Mouse (Mus musculus) kidney, postnatal 25 days (tissue): ENCODE results near the gene Dlk2.

Experiments
- DNase-seq, 2 experiments: peaks; one replicate each; pipeline ENCODE4 v3.0.0; 2021; ENCODE audit warnings: mixed read lengths in 2 of 2

The Dlk2 gene

DNA sequence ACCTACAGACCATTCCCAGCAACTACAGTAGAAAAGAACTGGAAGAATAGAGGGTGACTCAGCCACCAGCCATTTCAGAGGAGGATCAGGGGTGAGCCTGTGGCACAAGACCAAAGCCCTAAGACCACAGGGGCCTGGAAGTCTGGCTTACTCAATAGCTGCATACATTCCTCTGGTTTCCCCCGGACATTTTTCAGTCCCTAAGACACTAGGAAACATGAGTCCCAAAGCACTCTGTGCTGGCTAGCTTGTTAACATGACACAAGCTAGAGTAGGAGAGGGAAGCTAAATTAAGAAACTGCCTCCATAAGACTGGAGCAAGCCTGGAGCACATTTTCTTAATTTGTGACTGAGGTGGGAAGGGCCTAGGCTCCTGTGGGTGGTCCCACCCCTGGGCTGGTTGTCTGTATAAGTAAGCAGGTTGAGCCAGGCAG lies 23.4 kb upstream of the Dlk2 start:
- DNase-seq, result peak in 1 of 2 experiments; percentile 28

DNA sequence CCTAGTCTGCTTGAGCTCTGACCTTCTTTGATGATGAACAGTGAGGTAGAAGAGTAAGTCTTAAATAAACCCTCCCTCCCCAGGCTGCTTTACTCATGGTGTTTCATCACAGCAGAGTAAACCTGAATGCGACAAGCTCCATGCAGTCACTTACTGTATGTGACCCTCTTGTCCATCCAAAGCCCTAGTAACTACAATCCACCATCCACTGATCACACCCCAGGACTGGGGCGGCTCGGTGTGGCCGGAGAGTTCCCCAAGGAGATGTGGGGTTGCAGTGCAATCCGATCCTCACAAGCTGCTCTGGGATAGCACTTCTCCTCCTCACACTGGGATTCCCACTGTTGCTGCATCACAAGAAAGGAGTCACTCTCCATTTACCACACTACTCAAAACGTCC lies 22.8 kb upstream of the Dlk2 start:
- DNase-seq, result peak in 1 of 2 experiments; percentile 30

DNA sequence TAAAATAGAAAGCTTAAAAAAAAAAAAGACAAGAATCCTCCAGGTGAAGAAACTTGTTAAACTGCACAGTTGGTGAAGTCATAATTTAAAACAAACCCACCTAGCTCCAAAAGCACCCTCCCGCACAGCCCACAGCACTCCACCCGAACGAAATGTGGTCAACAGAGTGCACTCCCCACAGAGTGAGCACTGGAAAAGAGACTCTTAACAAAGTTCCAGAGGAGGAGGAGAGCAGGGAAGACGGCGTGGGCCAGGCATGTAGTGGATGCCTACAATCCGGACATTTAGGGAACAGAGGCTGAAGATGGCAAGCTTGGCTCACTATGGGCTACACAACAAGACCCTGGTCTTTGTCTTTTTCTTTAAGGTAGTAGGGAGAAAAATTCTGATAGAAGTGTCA lies 22.2 kb upstream of the Dlk2 start:
- peak in 1 of 2 experiments; percentile 25 for DNase-seq

DNA sequence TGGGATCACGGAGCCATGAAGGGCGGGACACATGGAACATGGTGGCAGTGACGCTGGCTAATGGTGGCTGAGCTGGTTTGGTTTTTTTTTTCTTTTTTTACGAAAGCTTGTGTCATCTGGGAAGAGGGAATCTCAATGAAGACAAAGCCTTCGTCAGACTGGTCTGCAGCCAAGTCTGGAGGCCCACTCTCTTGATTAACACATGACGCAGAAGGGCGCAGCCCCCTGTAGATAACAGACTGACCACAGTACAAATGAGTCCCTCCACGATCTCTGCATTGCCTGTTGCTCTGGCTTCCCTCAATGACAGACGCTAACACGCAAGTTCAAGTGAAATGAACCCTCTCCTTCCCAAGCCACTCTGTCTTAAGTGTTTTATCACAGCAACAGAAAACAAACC lies 21.7 kb upstream of the Dlk2 start:
- DNase-seq, result peak in 1 of 2 experiments; percentile 6

DNA sequence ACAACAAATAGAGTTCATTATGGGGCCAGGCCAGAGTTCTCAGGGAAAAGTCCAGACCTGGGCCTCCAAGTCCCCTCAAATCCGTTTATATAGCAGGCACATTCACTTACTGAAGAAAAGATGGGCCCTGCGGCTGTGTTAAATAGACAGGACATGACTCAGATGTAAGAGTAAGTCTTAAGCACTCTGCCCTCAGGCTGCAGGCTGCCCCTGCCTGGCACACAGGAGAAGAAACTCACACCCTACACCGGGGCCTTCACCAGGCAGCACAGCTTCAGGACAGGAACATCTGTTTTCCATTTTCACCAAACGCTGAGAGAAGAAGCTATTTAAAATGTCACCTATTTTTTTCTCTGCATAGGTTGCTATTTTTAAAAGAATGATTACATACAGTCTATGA lies 19.6 kb upstream of the Dlk2 start:
- no peak for DNase-seq

DNA sequence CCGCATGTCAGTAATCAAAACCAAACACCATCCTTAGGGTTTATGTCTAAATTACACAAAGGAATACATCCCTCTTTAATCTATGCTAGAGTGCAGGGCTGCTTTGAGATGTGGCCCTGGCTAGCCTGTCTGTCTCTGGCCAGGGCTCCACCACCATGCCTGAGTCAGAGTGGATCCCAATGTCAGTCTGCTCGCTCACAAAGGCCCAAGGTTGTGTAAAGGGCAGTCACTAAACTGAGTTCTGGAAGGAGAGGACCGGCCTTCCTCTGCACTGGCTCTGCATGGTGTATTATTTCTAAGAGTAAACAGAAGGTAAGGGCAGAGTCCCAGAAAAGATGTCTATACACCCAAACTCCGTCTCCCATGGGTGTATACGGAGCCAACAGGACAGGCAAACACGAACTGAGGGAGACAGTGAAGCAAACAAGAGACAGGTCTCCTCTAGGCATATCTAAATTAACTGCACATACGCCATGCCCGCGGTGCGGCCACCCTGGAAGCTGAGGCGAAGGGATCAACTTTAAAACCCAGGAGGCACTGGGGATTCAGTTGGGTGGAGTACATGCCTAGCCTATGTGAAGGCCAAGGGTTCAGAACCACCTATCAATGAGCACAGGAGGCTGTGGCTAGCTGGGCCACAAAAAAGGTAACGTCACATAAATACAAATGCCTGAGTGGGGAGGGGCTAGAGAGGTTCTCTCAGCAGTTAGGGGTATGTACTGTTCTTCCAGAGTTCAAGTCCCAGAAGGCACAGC lies 19.0 kb upstream of the Dlk2 start:
- DNase-seq, result no peak

DNA sequence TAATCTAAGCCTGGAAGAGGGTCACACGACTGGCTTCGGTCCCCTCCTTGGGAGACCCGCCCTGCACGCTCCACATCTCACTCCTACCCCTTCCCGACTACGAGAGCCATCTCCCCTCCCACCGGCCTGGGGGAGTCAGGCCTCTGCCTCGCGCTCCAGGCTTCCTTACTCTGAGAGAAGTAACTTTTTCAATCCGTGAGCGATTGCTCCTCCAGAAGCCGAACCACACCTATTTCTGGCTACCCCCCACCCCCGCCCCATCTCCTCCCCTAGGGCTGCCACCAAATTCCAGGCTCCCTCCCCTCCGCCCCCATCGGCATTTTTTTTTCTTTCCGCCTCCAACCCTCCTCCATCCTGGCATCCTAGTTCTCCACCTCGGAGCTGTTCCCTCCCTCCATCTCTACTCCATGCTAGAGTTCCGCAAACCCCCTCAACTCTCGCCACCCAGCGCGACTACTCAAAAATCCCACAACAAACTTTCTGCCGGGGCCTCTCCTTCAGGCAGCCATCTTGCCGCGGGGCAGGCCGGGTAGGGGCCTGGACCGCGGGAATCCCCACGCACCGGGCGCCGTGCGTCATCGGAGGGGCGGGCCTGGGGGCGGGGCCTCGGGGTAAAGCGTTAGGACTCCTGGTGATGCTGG lies 14.6 kb upstream of the Dlk2 start, which contains the start of gene Tjap1:
Gene Tjap1 (minus strand): TSS at position 544 of the 641 bp plus-strand sequence.
- DNase-seq, result peak; percentile 89 to 95

DNA sequence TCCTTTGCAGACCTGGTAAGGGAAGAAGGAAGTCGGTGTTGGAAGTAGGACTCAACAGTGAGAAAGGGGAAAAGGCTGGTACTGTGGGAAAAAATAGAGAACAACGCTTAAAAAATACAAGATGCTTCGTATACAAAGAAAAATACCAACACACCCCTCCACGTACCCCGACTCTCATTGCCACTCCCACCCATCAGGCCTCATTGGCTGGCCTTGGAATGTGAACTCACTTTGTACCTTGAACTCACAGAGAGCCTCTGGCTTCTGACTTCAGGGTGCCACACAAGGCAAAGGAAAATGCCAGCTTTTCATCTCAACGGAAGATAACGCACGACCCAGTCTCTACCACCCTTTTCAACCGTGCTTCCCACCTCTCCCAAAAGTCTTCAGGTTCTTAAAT lies 14.1 kb upstream of the Dlk2 start:
- DNase-seq, result peak; percentile 39 to 64

DNA sequence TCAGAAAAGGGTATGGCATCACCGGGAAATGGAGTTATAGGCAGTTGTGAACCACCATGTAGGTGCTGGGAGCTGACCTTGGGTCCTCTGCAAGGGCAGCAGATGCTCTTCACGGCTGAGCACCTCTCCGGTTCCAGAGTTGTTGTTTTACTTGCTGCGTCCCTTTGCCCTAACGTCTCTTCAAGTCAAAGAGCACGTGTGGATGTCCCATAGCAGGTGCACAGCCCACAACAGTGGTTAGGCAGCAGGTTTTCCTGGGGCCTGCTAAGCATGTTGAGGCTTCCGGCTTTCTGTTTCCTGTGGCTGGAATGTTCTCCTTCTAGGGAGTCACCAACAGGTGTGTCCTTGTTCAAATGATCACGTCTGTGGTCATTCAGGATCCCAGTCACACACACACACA lies 13.3 kb upstream of the Dlk2 start:
- peak; percentile 41 to 73 for DNase-seq

DNA sequence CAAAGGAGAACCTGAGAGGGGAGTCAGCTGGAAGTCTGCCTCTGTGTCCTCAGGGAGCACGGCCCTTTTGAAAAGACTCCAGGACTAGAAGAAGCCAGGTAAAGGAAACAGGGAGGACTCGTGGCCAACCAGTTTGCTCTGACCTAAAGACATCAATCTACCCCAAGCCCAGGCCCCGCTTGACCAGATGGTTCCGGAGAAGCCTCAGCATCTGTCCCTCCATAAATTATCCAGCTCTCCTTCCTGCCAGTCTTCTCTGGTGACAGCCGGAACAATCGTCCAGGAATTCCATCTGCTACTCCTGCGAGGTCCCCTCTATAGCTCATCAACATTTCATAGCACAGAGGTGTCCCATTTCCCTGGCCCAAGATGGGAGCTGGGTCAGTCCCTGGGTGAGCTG lies 12.6 kb upstream of the Dlk2 start:
- DNase-seq, result no peak

DNA sequence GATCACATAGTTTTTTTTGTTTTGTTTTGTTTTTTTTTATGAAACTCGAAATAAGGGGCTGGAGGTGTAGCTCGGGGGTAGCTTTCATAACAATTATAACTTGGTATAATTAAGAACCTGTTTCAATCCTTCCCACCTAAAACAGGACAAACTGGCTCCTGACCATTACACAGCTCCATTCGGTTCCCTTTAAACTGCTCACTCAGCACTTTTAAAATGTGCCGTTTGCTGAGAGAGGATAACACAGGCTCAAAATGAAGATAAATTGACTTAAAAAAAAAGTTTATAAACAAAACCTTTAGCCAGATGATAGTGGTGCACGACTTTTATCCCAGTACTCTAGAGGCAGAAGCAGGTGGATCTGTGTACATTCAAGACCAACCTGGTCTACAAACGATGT lies 11.8 kb upstream of the Dlk2 start:
- DNase-seq, result no peak

DNA sequence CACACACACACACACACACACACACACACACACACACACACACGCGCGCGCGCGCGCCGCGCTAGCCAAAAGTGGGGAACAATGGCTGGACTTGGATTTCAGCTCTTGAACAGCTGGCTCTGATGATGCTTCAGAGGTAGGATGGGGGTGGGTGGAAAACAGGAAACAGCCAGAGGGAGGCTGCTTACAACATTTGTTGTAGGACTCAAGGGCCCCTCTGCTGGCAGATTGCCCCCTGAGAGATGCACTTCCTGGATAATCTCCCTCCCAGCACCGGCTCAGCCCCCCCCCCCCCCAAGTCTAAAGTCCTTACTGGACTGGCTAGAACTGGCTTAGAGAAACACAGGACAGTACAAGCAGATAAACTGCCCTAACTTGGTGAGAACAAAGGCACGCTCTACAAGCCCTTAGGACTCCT lies 9.5 kb upstream of the Dlk2 start:
- DNase-seq, result peak; percentile 86 to 92

DNA sequence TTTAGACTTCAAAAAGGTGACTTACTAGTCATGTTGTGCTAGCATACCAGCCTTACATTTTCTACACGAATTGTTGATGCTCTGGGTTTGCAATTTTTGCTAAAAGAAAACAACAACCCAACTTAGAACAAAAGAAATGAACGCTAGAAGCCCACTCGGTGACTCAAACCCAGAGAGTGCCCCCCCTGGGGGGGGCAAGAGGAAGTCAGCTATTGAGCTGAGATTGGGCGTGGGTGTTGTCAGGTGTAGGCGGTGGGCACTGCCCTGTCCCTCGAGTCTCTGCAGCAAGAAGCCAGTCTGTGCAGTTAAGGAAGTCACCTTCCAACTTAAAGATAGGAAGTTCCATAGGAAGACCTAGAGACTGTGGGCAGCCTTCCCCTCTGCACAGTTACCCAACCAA lies 620 bp upstream of the Dlk2 start:
- peak in 1 of 2 experiments; percentile 19 for DNase-seq

DNA sequence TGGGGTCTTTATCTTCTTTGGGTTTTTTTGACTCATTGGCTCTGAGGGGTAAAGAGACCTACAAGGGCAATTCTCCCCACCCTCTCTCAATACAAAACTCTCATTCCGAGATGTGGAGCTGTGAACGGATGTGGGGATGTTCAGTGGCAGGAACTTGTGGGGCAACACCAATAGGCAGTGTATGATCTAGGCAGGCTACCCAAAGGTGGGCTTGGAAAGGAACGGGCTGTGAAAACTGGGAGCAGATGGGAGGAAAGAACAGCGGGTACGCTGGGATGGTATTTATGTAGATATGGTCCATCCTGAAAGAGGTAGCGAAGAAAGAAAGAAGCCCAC lies 225 bp upstream of the Dlk2 start:
- DNase-seq, result no peak

DNA sequence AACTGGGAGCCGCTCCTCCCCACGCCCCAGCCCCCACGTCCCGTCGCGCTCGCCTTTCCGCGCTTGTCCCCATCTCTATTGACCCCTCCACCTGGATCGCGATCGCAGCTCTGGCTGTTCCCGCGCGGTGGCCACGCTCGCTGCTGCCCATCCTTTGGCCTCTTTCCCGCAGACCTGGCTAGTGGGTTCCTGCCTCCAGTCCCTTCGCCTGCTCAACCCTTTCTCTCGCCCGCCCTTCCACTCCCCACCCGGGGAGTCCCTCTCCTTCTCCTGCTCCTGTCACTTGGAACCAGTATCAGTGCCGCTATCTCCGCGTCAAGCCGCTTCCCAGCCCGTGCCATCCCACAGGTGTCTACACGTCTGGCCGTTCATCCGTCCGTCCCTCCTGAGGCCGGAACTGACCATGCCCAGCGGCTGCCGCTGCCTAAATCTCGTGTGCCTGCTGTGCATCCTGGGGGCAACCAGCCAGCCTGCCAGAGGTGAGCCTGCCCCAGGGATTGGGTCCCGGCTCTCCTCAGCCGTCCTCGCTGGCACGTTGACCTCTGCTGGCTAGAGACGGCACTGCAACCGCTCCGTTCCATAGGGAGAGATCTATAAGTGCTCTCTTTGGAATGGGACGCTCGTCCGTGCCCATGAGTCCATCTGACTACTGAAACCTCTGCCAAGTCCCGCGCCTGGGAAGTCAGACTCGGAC lies 1.1 kb downstream of the Dlk2 start:
- peak; percentile 88 to 91 for DNase-seq

DNA sequence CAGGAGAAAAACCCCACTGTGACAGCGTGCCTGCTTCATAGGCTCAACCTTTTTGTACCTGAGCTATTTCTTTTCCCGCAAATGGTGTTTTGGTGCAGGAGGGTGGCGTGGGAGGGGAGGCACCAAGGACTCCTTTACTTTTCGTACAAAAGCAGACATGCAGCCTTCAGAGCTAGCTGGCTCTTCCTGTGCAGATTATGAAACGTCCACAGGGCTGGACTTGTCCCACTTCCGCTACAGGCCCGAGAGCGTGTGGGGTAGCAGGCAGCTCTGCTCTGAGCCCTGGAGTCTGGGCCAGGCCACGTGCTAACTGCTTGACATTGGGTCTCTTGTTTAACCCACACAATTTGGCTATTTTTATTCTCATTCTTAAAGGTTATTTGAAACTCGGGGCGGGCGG lies 4.7 kb downstream of the Dlk2 start:
- peak; percentile 10 to 62 for DNase-seq

DNA sequence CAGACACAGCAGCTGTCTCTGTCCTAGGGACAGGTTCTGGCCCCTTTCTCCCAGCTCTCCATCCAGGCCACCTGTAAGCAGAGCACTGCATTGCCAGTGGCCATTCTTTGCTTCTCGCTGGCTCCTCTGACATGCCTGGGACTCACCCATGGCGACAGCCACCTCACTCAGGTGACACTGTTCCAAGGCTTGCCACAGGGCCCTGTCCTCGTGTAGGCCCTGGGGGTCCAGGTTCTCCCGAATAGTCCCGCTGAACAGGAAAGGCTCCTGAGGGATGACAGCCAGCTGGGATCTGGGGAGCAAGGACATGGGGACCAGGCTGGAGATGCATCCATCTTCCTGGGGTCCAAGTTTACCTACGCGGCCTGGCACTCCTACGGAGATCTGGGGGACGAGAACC lies 7.0 kb downstream of the Dlk2 start:
- DNase-seq, result peak in 1 of 2 experiments; percentile 31

DNA sequence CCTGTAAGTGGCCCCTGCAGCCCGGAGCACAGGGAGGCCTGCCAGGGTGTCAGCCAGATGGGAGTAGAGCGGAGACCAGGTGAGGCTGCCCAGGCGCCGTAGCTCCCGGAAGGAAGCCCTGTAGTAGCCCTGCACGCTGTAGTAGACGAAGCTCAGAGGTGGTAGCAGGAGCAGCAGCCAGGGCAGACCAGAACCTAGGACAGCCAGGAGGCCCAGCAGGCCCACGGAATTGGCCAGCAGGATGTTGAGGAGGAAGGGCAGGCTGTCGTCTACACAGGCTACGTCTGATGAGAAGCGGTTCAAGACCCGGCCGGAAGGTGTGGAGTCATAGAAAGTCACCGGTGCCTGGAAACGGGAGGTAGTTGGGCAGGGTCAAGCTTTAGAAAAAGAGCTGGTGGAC lies 9.7 kb downstream of the Dlk2 start:
- DNase-seq, result peak in 1 of 2 experiments; percentile 27

DNA sequence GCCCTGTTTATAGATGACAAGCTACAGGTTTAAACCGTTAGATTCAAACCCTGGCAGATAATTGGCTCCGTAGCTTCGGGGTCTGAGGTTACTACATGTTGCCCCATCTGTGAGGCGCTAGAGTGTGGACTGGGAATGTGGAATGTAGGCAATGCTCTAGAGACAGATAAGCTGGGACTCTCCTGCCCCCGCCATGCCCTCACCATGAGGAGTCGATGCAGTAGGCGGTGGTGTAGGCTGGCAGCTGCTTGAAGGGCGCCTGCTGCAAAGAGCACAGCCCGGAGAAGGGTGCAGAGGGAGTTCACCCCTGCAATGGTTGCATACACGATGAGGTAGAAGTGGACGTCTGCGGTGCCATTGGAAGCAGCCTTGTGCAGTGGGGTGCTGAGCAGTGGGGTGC lies 12.6 kb downstream of the Dlk2 start:
- peak in 1 of 2 experiments; percentile 19 for DNase-seq

DNA sequence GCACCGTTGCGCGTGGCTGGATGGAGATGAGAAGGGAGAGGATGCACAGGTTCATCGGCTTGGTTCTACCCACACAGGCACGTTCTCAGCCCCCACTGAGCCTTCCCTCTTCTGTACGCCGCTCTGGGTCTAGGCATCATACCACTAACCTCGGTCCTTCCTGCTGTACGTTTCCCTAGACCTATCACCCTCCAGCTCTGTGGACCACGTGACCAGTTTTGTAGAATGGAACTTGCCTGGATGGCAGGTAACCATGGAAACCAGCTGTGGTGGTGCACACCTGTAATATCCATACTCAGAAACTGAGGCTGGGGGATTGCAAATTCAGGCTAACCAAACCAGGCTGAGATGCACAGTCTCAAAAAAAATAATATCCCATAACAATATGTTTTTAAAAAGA lies 13.3 kb downstream of the Dlk2 start:
- DNase-seq, result peak in 1 of 2 experiments; percentile 15

DNA sequence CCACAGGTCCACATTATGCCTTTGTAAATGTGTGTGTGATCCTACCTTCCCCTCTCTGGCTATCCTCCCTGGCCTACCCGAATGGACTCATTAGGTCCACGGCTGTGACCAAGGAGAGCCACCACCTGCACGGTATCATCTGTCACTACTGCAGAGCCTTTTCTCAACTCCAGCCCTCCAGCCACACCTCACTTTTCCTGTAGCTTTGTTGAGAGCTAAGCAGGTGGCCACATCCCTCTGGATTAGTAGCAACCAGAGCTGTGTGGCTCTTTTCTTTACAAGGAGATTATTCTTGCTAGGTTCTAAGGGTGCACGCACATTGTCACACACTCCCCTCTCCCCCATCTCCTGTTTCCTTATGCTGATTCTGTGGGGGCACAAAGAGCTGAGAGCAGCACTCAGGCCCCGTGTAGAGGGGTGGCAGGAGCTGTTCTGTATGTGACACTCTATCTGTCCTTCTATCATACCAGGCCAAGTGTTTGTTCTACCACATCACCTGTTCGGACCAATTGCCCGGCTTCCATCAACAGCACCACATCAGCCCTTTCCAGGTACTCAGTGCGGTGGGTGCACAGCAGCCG lies 16.0 kb downstream of the Dlk2 start:
- no peak for DNase-seq

DNA sequence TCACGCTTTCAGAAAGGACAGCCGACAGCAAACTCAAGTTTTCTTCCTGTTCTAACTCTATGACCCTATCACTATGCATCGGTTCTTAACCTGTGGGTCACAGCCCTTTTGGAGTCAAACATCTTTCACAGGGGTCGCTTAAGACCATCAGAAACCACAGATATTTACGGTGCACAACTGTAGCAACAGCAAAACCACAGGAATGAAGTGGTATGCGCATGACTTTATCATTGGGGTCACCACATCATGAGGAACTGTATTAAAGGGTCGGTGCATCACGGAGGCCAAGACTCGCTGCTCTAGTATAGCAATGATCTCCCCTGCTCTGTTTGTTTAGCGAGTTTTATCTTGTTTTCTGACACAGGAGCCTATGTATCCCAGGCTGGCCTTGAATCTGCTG lies 18.6 kb downstream of the Dlk2 start:
- DNase-seq, result no peak

DNA sequence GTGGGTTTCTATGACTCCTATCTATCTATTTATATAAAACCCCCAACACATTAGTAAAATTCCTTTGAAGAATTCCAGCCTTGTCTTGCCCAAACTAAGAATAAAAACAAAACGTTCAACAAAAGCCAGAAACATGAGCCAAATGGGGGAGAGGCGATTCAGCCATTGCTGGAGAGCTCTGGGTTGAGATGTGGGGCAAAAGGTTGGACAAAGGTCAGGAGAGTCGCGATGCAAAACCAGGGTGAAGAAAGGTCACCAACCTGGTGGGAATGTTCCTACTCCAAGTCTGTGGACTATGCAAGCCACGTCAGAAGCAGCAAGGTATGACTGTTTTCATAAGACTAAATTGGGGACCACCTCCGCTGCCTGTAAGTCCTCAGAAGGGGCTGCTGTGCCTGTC lies 23.3 kb downstream of the Dlk2 start:
- peak; percentile 14 to 58 for DNase-seq
